Mouse (Mus musculus) ES-Bruce4 (cell line): Measurements from ENCODE around the gene Lrmda.

Experiments used
- CTCF ChIP-seq: IDR thresholded peaks from one replicate; pipeline ENCODE4 v1.8.1; 2011; ENCODE audit warnings: low read depth, low read length
- POLR2A ChIP-seq: IDR thresholded peaks from one replicate; pipeline ENCODE4 v1.8.1; 2011; ENCODE audit warnings: low read length; ENCODE audit not compliant: insufficient read depth

DNA sequence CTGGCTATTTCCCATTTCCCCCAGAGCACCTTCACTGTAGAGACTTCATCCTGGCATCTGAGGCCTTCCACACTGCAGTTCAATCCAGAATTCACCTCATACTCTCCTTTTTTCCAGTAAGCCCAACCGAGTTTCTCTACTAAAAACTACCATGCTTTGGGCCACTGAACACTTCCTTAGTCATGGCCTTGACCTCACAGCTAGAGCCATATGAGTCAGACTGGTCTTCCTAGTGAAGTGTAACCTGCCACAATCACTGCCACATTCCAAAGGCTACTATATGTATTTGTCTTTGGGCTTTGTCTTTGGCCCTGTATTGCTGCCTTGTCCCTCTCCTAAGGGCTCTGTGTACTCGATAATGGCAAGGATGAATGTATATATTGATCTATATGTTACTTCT, 708.0 kb downstream of the Lrmda start:
- TF ChIP-seq CTCF: no peak
- TF ChIP-seq POLR2A: no peak
